Mouse (Mus musculus): ENCODE data around the gene Snx19. TPM values are rescaled to one million over a fixed set of nuclear protein-coding genes. Genes with fewer than 3 reads are reported as not detected.

The Snx19 gene
- total and polyA plus RNA-seq, 2 experiments from 2014 or later: 12.0 to 19.9 TPM

GRCm38 (mm10) chr9:30445232-30446085 lies 18.6 kb downstream of the Snx19 start:
- WGBS: 38% methylated on average over 14 of the region's 14 CpGs
- ATAC-seq (ENCODE audit: insufficient read depth, low read depth): peak; percentile 93

GRCm38 (mm10) chr9:30446126-30446525 lies 19.2 kb downstream of the Snx19 start:
- Histone ChIP-seq H3K4me3 (ENCODE audit: low read depth, low read length) (no peak overlapping the region), H3K9me3 (replicated peaks; ENCODE audit: control insufficient read depth, low read length) (no peaks in the 10 kb centered on the region), H3K27me3 (ENCODE audit: control insufficient read depth, insufficient read depth, low read length) (no peaks in the 10 kb centered on the region), H3K27ac (ENCODE audit: low read depth) (peak overlapping the region; percentile 88), H3K36me3 (replicated peaks; ENCODE audit: control insufficient read depth, insufficient read depth, low read length) (peaks cover 47% of the 10 kb centered on the region), H3K9ac (replicated peaks; ENCODE audit: low read depth, low read length) (no peak overlapping the region), H3K4me2 (ENCODE audit: low read depth, low read length) (no peak overlapping the region), H3K4me1 (ENCODE audit: control insufficient read depth, insufficient read depth) (peaks cover 6% of the 10 kb centered on the region; the same call in 1 of the 2 replicates)
- ATAC-seq (ENCODE audit: insufficient read depth, low read depth) (no peak), DNase-seq (ENCODE audit: low spot score) (no peak)
- WGBS: 92% methylated on average over 1 of the region's 1 CpGs
- TF ChIP-seq CTCF (IDR thresholded peaks at IDR 0.05; ENCODE audit: low read depth): no peak
- TF ChIP-seq EP300 (IDR thresholded peaks at IDR 0.05; ENCODE audit: low read depth): no peak

More at GRCm38 (mm10) chr9:30445232-30446085, 18.6 kb downstream of the Snx19 start:
- Histone ChIP-seq H3K36me3 (replicated peaks; ENCODE audit: control insufficient read depth, insufficient read depth, low read length) (peaks cover 48% of the 10 kb centered on the region), H3K27ac (ENCODE audit: low read depth) (peak overlapping the region; percentile 88), H3K4me2 (ENCODE audit: low read depth, low read length) (no peak overlapping the region; the same call in 1 of the 2 replicates), H3K27me3 (ENCODE audit: control insufficient read depth, insufficient read depth, low read length) (no peaks in the 10 kb centered on the region), H3K9me3 (replicated peaks; ENCODE audit: control insufficient read depth, low read length) (no peaks in the 10 kb centered on the region), H3K9ac (replicated peaks; ENCODE audit: low read depth, low read length) (no peak overlapping the region), H3K4me3 (ENCODE audit: low read depth, low read length) (no peak overlapping the region), H3K4me1 (ENCODE audit: control insufficient read depth, insufficient read depth) (peaks cover 6% of the 10 kb centered on the region; the same call in 1 of the 2 replicates)
- TF ChIP-seq EP300 (IDR thresholded peaks at IDR 0.05; ENCODE audit: low read depth): peak; percentile 91; the same call in 1 of the 2 replicates
- no peak for TF ChIP-seq CTCF (IDR thresholded peaks at IDR 0.05; ENCODE audit: low read depth)
- DNase-seq (ENCODE audit: low spot score): peak; percentile 97

DNA sequence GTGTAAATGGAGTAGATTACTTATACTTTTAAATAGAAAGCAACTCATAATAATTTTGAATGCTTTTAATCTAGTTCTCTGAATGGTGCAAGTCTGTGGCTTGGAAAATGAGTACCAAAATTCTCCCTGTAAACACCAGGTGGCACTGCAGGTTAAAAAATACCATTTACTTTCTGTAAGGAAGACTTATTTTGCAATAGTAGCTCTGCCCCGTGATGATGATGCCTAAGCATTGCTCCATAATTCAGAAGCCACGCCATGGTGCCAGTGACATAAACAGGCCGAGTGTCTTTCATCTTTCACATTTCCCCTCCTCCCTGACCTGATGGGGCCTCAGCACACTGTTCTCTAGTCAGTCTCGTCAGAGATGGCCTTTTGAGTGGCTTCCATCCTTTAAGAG lies 21.6 kb downstream of the Snx19 start:
- no peak overlapping the region for H3K9ac ChIP-seq (replicated peaks; ENCODE audit: low read depth, low read length)
- peaks cover 44% of the 10 kb centered on the region for H3K36me3 ChIP-seq (replicated peaks; ENCODE audit: control insufficient read depth, insufficient read depth, low read length)
- no peak overlapping the region for H3K4me3 ChIP-seq (ENCODE audit: low read depth, low read length)
- ATAC-seq (ENCODE audit: insufficient read depth, low read depth) (no peak), DNase-seq (ENCODE audit: low spot score) (peak; percentile 76)
- H3K4me2 ChIP-seq (ENCODE audit: low read depth, low read length): no peak overlapping the region
- WGBS: 40% methylated on average over 4 of the region's 4 CpGs
- no peaks in the 10 kb centered on the region for H3K9me3 ChIP-seq (replicated peaks; ENCODE audit: control insufficient read depth, low read length)
- H3K27ac ChIP-seq (ENCODE audit: low read depth): no peak overlapping the region
- no peaks in the 10 kb centered on the region for H3K27me3 ChIP-seq (ENCODE audit: control insufficient read depth, insufficient read depth, low read length)
- TF ChIP-seq EP300 (IDR thresholded peaks at IDR 0.05; ENCODE audit: low read depth) (no peak), CTCF (IDR thresholded peaks at IDR 0.05; ENCODE audit: low read depth) (peak; percentile 62)
- peaks cover 6% of the 10 kb centered on the region; the same call in 1 of the 2 replicates for H3K4me1 ChIP-seq (ENCODE audit: control insufficient read depth, insufficient read depth)

GRCm38 (mm10) chr9:30449862-30450261 lies 23.0 kb downstream of the Snx19 start:
- no peak for TF ChIP-seq EP300 (IDR thresholded peaks at IDR 0.05; ENCODE audit: low read depth)
- TF ChIP-seq CTCF (IDR thresholded peaks at IDR 0.05; ENCODE audit: low read depth): no peak
- Histone ChIP-seq H3K27ac (ENCODE audit: low read depth) (no peak overlapping the region), H3K36me3 (replicated peaks; ENCODE audit: control insufficient read depth, insufficient read depth, low read length) (peaks cover 42% of the 10 kb centered on the region)

GRCm38 (mm10) chr9:30450834-30451233 lies 23.9 kb downstream of the Snx19 start:
- Histone ChIP-seq H3K9ac (replicated peaks; ENCODE audit: low read depth, low read length) (no peak overlapping the region), H3K27ac (ENCODE audit: low read depth) (no peak overlapping the region), H3K4me1 (ENCODE audit: control insufficient read depth, insufficient read depth) (no peaks in the 10 kb centered on the region), H3K9me3 (replicated peaks; ENCODE audit: control insufficient read depth, low read length) (no peaks in the 10 kb centered on the region), H3K36me3 (replicated peaks; ENCODE audit: control insufficient read depth, insufficient read depth, low read length) (peaks cover 42% of the 10 kb centered on the region), H3K4me2 (ENCODE audit: low read depth, low read length) (no peak overlapping the region), H3K27me3 (ENCODE audit: control insufficient read depth, insufficient read depth, low read length) (no peaks in the 10 kb centered on the region), H3K4me3 (ENCODE audit: low read depth, low read length) (no peak overlapping the region)
- 81% methylated on average over 2 of the region's 2 CpGs for whole genome bisulfite sequencing
- no peak for TF ChIP-seq CTCF (IDR thresholded peaks at IDR 0.05; ENCODE audit: low read depth)
- TF ChIP-seq EP300 (IDR thresholded peaks at IDR 0.05; ENCODE audit: low read depth): no peak
- DNase-seq (ENCODE audit: low spot score): no peak
- no peak for ATAC-seq (ENCODE audit: insufficient read depth, low read depth)

More at GRCm38 (mm10) chr9:30449862-30450261, 23.0 kb downstream of the Snx19 start:
- WGBS: 39% methylated on average over 2 of the region's 2 CpGs
- Histone ChIP-seq H3K27me3 (ENCODE audit: control insufficient read depth, insufficient read depth, low read length) (no peaks in the 10 kb centered on the region), H3K9ac (replicated peaks; ENCODE audit: low read depth, low read length) (no peak overlapping the region), H3K4me2 (ENCODE audit: low read depth, low read length) (no peak overlapping the region), H3K9me3 (replicated peaks; ENCODE audit: control insufficient read depth, low read length) (no peaks in the 10 kb centered on the region), H3K4me3 (ENCODE audit: low read depth, low read length) (no peak overlapping the region), H3K4me1 (ENCODE audit: control insufficient read depth, insufficient read depth) (peaks cover 1% of the 10 kb centered on the region; the same call in 1 of the 2 replicates)
- ATAC-seq (ENCODE audit: insufficient read depth, low read depth): no peak
- DNase-seq (ENCODE audit: low spot score): no peak

All from heart, postnatal 0 days (tissue).